Mouse (Mus musculus) megakaryocyte-erythroid progenitor cell, adult 5-6 weeks (primary cell): ENCODE measurements around the gene Ankmy2. TPM values are rescaled to one million over a fixed set of nuclear protein-coding genes. Genes with fewer than 3 reads are reported as not detected.

ENCODE experiments used
- ATAC-seq: replicated peaks from 2 replicates; pipeline ENCODE4 v1.8.0; 2016; ENCODE audit warnings: mild to moderate bottlenecking, inconsistent platforms; ENCODE audit not compliant: severe bottlenecking, poor library complexity, low FRiP score, low TSS enrichment
- total RNA-seq, 2 experiments: library from RNA; stranded (forward) in 1 of 2; stranded (reverse) in 1 of 2; fragments of 200-1000, 215-1000 nt in 1 of 2; fragments of >200 nt in 1 of 2; fragmentation: Nextera tagmentation in 1 of 2; gene quantifications; 2 replicates each; pipeline ENCODE4 v1.2.3; 2014 to 2017

Gene Ankmy2
- total RNA-seq (2014; fragmentation: Nextera tagmentation) (18.5 and 29.4 TPM in 2 replicates), total RNA-seq (2017) (24.8 and 26.8 TPM in 2 replicates)

DNA sequence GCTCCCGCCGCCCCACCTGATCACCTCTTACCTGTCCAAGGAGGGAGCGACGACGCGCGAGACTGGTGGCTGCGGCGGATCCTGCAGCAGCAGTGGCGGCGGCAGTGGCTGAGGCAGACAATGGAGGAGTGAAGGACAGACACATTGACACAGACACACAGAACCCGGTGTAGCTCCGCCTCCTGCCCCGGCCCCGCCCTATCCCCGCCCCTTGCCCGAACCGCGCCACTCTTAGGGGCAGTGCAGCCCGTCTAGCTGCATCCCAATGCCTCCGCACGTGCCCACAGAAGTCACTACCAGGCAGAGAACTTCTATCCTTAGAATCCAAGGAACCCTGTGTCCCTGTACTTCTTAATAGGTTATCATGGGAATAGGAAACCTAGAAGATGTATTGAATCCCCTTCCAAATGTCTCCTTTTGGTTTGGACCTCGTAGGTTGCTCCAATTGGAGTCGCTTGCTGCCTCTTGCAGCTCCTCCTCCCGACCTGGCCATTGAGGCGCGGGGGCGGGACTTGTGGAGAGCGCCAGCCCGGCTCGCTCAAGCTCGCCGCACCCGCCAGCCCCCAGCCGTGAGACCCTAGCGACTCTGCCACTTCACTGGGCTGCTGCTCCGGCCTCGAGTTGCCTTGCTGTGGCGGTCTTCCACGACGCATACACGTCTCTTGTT, at the start of gene Ankmy2:
Ankmy2 (plus strand) TSS at position 478 of the 667 bp plus-strand sequence.
- ATAC-seq = peak; percentile 88

DNA sequence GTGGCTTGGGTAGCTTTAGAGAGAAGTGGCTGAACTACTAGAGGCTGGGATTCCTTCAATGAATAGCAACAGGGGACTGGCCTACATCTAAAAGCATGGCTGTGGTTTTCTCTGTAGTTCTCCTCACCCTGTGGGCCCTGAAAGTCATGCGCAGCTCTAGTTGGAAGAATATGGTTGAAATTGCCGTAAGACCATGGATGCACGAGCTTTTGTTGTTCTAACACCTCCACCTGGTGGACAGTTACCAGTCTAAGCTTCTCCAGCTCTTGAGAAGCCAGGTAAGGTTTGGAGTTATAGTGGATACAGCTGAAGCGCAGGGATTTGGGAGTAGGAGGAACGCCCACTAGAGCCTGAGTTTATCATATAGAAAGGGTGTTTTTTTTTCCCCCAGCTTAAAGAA, 48.5 kb upstream of the Ankmy2 start:
- no peak for ATAC-seq

DNA sequence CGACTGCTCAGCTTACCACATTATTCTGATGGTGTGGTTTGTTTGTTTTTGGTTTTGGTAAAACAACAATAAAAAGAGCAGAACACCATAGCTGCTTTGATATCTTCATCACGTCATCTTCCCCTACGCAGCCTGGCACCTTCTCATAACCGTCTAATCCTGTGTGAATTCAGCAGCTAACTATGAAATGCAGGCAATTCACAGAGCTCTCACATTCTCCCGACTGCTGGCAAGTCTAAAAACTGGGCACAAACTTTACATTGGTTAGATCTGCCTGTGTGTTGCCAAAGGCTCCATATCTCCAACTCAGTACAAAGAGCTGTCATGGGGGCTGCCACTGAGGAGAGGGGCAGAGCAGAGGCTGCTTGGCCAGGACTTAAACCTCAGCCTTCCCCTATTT, 46.5 kb upstream of the Ankmy2 start:
- no peak for ATAC-seq

DNA sequence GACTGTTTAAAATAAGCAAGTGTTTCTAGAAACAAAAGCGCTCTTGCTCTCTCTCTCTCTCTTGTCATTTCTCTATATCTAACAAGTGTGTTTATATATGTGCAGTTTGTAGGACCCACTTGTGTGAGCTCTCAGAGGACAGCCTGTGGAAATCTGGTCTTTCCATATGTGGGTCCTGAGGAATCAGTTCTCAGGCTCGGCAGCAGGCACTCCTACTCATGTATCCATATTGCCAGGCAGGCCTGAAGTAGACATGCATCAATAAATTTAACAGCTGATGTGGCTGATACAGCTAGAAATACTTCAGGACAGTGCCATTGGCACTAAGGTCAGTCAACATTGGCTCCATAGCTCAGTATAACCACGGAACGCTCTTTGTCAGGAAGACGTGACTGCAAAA, 45.8 kb upstream of the Ankmy2 start:
- ATAC-seq = no peak

DNA sequence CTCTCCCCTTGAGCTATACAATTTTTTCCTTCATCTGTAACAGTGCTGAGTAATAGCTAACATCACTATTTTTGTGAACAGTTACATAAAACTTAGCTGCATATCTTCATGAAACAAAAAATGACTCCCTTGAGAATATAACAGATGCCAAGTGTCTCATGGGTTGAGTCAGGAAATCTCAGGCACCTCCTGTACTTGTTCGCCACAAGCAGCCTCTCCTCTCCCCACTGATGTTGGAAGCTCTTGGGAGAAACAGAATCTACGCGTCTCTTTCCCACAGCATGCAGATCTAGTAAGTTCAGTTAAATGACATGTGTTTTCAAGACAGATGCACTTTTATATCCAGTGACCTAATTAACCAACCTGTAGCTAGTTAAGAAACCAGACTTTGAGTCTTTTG, 44.8 kb upstream of the Ankmy2 start:
- ATAC-seq = no peak

DNA sequence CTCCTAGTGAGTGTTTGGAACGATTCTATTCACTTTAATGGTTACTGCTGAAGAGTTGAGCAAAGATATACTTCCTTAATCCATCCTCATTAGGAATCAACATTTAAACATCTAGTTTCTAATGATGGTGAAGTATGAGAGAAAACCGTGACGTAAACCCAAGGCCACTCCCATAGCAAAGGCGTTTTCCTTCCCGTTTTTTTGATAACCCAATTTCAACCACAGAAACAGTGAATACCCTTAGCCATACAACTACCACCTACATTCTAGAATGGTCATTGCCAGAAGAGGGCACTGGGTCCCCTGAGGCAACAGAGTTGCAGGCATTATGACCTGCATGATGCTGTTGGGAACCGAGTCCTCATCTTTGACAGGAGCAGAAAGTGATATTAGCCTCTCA, 39.8 kb upstream of the Ankmy2 start:
- ATAC-seq = no peak

DNA sequence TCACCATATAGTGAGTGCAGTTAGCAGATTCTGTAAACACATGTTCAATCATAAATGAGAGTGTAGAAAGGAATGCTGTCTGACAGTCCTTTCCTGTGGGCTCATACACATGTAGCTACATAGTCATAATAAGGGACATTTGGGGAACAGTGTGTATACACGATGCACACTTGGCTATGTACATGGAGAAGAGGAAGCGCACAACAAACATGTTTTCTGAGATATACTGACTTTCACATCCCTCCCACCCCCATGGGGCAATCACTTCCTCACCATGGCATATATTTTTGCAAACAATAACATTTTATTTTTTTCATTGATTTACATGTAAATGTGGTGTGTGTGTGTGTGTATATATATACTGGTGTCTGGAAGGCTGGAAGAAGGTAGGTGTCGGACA, 37.7 kb upstream of the Ankmy2 start:
- ATAC-seq = no peak

DNA sequence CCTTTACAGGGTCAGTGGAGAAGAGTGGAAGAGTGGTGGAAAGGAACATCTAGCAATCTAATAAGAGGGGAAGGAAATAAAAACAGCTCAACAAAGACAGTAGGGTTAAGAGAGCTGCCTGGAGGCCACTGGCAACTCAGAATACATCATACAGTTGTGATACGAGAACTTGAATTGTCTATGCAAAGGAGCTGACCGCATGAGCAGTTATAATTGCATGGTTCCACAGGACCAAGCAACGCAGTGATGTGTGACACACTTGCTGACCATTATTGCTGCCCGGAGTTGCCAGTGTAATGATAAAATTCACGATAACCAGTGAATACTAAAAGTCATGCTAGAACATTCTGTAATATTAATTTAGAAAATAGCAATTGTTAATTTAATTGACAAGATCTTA, 30.9 kb upstream of the Ankmy2 start:
- ATAC-seq = no peak

DNA sequence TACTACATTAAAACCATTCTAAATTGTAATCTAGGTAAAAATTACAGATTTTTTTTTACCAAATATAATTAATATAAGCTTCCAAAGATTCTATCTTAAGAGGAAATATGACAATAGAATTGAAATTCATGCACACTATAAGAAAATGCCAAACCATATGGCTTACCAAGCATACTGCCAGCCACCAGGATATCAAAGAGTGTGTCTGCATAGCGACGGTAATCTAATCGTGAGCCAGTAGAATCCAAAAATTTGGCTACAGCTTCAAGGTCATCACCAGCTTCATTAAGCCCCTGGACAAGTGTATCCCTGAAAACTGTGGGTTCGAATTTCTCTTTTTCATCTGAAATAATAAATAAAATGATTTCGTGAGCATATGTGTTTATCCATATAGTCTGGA, 27.1 kb upstream of the Ankmy2 start:
- no peak for ATAC-seq

DNA sequence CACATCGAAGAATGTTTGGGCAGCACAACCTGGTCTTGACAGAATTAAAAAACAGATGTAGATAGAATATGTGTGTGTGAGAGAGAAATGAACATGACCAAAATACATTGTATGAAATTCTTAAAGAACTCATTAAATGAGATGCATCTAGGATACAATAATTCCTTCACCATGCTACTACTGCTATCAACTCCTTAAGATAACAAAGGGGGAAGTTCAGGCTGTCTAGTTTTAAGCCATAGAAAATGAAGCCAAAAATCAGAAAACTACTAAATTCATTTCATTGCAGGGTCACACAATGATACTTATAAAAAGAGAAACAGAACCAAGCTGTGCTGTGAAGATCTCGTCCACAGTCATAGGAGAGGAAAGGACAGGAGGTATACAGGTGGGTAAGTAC, 24.7 kb upstream of the Ankmy2 start:
- no peak for ATAC-seq

DNA sequence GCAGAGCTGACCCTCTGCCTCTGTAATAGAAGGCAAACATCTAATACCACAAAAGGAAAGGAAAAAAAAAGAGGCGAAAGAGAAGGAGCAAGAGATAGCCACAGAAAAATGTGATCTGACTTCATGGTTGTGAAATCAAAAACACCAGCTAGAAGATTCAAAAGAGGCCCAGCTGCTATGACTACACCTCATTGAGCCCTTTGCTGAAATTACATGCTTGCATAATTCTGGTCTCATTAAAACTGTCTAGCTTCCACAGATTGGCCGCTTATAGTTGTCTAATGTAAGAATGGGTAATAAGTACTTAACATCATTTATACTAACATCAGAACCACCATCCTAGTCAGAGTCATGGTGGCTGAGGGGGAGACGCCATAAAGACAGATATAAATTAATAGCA, 24.2 kb upstream of the Ankmy2 start:
- ATAC-seq = no peak

DNA sequence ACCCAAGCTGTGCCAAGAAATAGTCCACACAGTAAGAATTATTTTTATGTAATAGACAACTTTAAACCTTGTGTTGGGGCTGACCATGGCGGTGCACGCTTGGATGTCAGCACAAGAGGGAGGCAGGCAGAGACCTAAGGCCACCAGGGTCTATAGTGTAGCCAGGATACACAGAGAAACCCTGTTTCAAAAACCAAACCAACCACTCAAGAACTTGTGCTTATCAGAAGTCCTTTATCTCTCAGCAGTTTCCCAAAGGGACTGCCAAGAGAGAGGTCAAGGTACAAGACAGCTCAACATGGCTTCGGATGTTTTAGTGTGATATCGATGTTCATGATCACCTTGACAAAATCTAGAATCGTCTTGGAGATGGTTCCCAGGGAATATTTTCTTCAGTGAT, 23.4 kb upstream of the Ankmy2 start:
- ATAC-seq = peak; percentile 51; the same call in 1 of the 2 replicates

DNA sequence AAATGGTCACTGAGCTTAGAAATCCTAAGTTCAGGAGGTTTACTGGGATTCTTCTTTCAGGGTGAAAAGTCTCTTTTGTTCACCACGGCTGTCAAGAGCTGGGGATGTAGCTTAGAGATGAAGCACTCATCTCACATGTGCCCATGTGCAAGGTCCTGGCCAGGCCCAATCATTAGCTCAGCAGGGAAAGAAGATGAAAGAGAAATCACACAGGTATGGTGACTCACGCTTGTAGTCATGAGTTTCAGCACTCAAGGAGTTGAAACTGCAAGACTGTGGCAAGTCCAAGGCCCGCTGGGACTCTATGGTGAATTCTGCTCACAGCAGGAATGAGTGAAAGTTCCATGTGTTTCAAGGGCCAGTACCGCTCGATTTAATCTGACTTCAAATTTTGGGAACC, 22.8 kb upstream of the Ankmy2 start:
- ATAC-seq = no peak

DNA sequence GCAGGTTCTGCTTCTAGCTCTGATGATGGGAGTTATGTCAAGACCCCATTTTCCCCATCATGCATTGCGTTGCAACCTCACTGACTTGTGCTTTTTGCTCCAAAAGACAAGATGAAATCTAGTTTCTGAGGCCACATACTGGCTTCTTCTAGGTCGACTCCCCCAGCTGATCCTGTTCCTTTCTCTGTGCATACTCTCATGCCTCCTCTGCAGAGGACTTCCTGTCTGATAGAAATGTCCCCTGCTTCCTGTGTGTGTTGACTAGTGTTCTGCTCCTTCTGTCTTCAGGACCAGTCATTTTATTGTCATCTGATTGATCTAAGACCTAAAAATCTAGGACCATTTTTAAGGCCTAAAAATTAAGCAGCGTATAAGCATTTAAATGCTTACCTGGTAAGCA, 21.5 kb upstream of the Ankmy2 start:
- no peak for ATAC-seq

DNA sequence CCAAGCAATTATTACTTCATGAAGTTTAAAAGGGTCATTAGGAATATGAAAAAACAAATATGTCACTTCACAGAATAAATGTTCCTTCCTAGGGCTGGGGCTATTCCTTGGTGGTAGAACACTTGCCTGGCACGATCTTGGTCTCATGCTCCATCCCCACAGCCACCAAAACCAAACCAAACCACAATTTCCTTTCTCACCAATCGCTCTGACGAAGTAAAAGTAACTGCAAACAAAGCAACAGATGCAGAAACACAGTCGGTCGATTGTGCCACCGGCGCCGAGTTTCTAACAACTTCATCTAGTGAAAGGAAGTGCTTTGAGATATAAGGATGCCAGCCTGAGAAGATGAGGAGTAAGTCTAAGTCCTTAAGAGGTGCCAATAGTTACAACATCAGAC, 20.6 kb upstream of the Ankmy2 start:
- ATAC-seq = no peak

DNA sequence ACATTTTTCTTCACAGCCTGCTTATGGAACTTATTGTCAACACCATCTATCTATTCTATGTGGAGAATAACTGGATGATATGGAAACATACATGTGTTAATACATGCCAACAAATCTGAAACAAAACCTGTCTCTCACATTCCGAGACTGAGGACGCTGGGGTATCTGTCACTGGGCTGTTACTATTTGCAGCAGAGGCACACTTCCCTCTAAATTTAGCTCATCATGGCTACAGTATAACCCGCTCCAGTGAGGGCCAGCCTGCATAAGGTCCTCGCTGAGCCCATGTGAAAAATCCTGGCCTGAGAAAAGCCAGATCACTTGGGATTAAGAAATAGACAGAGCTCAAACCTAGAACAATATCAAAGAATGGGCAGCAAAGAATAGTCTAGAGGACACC, 19.7 kb upstream of the Ankmy2 start:
- ATAC-seq = no peak

DNA sequence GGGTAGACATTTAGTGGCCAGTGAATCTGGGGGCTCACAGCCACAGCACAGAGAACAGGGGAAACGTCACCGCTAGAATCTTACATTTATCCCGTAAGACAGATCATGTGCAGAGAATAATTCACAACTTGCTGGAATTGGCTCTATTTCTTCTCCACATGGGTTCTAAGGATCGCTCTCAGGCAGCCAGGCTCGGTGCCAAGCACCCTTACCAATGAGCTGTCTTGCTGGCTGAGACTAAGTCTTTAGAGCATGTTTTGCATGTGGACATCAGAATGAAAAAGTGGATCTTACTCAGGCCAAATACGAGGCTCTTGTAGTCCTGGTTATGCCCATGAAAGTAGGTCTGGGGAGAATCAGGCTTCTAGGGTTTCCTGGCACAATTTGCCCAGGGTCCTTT, 16.5 kb upstream of the Ankmy2 start:
- ATAC-seq = no peak

DNA sequence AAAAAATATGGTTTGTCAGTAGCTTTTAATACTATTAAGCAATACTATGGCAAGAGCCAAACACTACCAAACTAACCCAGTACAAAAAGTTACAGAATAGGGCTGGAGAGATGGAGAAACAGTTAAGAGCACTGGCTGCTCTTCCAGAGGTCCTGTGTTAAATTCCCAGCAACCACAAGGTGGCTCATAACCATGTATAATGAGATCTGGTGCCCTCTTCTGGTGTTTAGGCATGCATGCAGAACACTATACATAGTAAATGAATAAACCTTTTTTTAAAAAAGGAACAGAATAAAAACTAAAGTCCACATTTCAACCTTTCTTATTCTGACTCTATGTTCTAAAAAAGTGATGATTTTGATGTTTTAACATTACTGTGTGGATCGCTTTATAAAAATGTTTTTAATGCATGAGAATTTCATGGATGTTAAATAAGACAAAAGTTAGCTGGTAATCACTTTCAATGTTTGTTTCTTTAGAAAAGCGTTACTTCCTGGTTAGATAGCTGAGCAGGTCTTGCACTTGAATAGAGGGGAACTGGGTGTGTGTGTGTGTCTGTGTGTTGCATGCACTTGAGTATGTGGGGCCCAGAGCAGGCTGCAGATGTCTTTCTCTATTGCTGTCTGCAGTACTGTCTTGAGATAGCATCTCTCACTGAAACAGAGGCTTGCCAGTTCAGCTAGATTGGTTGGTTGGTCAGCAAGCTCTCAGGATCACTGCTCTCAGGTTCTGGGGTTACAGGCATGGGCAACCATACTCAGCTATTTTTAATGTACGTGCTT, 10.5 kb upstream of the Ankmy2 start:
- ATAC-seq = no peak

DNA sequence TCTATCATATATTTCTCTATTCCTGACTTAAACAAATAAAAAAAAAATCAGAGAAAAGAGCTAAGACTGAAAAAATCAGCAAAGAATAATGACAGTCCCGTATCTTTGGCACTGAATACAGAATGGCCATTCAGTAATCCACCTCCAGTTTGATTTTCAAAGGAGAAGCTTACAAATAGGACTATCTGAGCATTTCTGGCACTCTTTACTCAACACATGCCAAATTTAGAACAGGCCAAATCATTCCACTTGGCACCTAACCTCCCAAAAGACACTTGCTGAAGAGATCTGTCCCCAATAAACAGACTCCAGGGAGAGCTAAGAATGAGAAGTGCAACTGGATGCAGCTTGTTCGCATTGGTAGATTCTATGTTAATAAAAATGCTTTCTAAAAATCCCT, 6.6 kb upstream of the Ankmy2 start:
- ATAC-seq = no peak

DNA sequence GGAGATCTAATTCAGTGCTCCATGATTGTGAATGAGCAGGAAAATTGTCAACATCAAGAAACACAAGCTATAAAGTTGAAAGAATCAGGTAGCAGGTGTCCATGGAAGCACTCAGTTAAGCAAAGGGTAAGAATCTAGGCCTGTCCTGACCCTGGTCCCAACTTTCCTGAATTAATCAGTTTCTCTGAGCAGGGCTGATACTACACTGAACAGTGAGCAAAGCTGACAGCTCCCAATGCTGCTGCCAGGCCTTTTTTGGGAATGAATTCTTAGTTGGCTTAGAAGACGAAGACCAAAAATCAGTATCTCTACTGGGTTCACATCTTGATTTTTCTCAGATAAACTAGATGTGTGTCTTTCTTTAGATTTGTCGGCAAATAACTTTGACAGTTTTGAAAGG, 6.2 kb upstream of the Ankmy2 start:
- no peak for ATAC-seq

DNA sequence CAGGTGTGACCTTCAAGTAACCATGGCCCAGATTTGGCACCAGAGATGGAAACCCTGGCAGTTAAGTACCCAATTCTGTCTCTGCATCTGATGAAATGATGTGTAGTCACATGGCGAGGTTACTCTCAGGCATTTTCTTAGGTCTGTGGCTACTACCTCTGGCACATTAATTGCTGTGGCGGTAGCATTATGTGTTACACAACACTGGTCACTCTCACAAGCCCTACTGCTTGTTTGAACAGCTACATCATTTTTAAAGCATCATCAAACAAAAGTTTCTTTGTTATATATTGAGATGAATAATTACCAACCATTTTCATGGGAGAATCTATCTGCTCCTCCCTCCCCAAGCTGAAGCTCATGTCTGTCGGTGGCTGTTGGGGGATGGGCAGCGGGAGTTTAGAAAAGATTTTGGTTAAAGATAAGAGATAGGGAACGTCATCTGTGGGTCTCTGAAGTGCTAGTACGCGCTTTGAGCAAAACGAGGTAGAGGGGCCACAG, 1.7 kb upstream of the Ankmy2 start:
- ATAC-seq = no peak
